Mouse (Mus musculus): ENCODE measurements around the gene Zfand2b.

DNA sequence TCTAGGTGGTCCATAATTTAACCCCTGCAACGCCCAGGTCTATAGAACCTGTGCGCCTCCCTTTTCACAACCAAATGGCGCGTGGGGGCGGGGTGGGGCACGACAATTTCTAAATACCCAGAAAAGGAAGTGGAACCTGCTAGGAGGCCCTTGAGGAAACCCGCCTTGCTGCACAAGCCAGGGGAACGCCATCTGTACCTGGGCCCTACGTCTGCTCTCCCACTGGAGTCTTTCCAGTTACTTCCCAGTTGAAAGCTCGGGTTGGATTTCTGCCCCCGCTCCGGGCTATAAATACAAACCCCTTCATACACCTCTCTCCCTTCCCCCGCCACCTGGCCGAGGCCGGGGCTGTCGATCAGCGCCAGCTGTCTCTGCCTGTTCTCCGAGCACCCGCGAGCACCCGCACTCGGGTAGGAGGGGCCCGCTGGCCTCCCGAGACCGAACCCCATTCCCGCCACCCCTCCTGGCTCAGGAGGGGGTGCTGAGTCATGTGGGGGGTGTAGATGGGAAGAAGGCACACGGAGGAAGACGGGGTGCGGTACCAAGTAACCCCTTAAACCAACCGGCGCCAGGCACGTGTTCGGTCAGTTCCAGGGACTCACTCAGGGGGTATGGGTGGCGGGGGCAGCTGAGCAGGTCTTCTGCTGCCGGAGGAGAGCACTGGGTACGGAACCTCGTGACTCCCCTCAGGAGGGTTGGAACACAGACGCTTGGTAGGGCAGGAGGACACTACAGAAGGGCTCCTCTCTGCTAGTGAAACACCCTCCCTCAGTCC, 50.0 kb downstream of the Zfand2b start:
- TF ChIP-seq POLR2A (IDR thresholded peaks at IDR 0.05; ENCODE audit: control insufficient read depth, low read depth, low read length), result no peak
- TF ChIP-seq CTCF (IDR thresholded peaks at IDR 0.05; ENCODE audit: control insufficient read depth, insufficient read depth, insufficient replicate concordance, low read depth, low read length), result no peak

All from testis, adult 2 months (tissue).